Mouse (Mus musculus): ENCODE measurements around the gene Thoc5.

DNA sequence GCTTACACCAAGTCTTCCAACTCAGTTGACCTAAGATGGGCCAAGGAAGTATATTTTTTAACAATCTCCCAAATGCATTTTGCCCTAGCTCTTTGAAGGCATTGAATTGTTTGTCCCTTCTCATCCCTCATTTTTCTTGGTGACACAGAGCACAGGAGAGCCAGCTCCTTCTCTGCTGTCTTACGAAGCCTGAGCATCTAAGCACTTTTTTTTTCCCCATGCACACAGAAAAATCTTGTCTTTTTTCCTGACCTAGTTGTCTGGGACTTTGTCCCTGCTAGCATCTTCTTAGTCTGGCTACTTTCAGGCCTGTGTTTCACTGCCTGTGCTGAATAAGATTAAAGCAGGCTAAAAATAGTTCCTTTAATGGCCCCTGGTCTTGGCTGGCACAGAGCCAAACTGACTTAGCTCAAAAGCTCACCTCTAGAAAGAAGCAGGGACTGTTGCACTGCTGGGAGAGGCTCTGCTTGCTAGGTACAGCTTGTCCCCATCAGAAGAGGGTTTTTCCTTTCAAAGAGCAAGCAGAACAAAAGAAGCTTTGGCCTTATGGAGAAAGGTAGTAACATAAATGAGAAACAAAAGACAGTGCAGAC, 36.0 kb downstream of the Thoc5 start:
- TF ChIP-seq CTCF (conservative IDR thresholded peaks at IDR 0.05; ENCODE audit: low read length) (no peak), NANOG (IDR thresholded peaks at IDR 0.05; ENCODE audit: borderline replicate concordance, low read length) (no peak), POU5F1 (IDR thresholded peaks at IDR 0.05; ENCODE audit: borderline replicate concordance, low read length) (no peak)

Data from E14TG2a.4 (cell line).